Mouse (Mus musculus): Measurements from ENCODE around the gene Zfp488.

Zfp488 gene

GRCm38 (mm10) chr14:33978604-33979059, at the start of gene Zfp488:
Gene Zfp488 (minus strand): TSS chr14:33978764.
- CTCF ChIA-PET: no interaction called here

GRCm38 (mm10) chr14:34026710-34027109, 48.1 kb upstream of the Zfp488 start:
- CTCF ChIA-PET: no interaction called here

- CTCF ChIA-PET: no interaction called here
Observed at GRCm38 (mm10) chr14:34016938-34017337, 38.4 kb upstream of the Zfp488 start.

- CTCF ChIA-PET: no interaction called here
Observed at GRCm38 (mm10) chr14:34016381-34016780, 37.8 kb upstream of the Zfp488 start, which contains the start of gene Gm5460. Gene Gm5460 (plus strand): TSS chr14:34016758.

GRCm38 (mm10) chr14:34015063-34015462, 36.5 kb upstream of the Zfp488 start, which contains the start of gene Gm30083:
Gene Gm30083 (minus strand): TSS chr14:34015182.
- CTCF ChIA-PET: no interaction called here

- CTCF ChIA-PET: no interaction called here
Observed at GRCm38 (mm10) chr14:34002358-34002757, 23.8 kb upstream of the Zfp488 start.

GRCm38 (mm10) chr14:34001445-34001844, 22.9 kb upstream of the Zfp488 start:
- CTCF ChIA-PET: no interaction called here

GRCm38 (mm10) chr14:34000076-34000475, 21.5 kb upstream of the Zfp488 start:
- CTCF ChIA-PET: no interaction called here

- CTCF ChIA-PET: no interaction called here
Observed at GRCm38 (mm10) chr14:33997427-33997826, 18.9 kb upstream of the Zfp488 start.

- CTCF ChIA-PET: no interaction called here
Observed at GRCm38 (mm10) chr14:33993521-33994289, 15.1 kb upstream of the Zfp488 start.

- CTCF ChIA-PET: no interaction called here
Observed at GRCm38 (mm10) chr14:33993051-33993450, 14.5 kb upstream of the Zfp488 start.

GRCm38 (mm10) chr14:33991971-33992370, 13.4 kb upstream of the Zfp488 start:
- CTCF ChIA-PET: no interaction called here

- CTCF ChIA-PET: no interaction called here
Observed at GRCm38 (mm10) chr14:33989201-33989600, 10.6 kb upstream of the Zfp488 start.

GRCm38 (mm10) chr14:33977748-33978147, 816 bp downstream of the Zfp488 start:
- CTCF ChIA-PET: no interaction called here

GRCm38 (mm10) chr14:33974752-33975151, 3.8 kb downstream of the Zfp488 start:
- CTCF ChIA-PET: no interaction called here

- CTCF ChIA-PET: no interaction called here
Observed at GRCm38 (mm10) chr14:33972679-33973078, 5.9 kb downstream of the Zfp488 start.

GRCm38 (mm10) chr14:33965675-33966074, 12.9 kb downstream of the Zfp488 start:
- CTCF ChIA-PET: no interaction called here

- CTCF ChIA-PET: no interaction called here
Observed at GRCm38 (mm10) chr14:33959341-33959740, 19.2 kb downstream of the Zfp488 start.

- CTCF ChIA-PET: no interaction called here
Observed at GRCm38 (mm10) chr14:33958841-33959240, 19.7 kb downstream of the Zfp488 start.

- CTCF ChIA-PET: no interaction called here
Observed at GRCm38 (mm10) chr14:33958186-33958585, 20.4 kb downstream of the Zfp488 start.

- CTCF ChIA-PET: no interaction called here
Observed at GRCm38 (mm10) chr14:33956055-33956454, 22.5 kb downstream of the Zfp488 start.

GRCm38 (mm10) chr14:33953761-33954160, 24.8 kb downstream of the Zfp488 start, which contains the start of gene Rbp3:
Gene Rbp3 (plus strand): TSS chr14:33954003.
- CTCF ChIA-PET: no interaction called here

- CTCF ChIA-PET: no interaction called here
Observed at GRCm38 (mm10) chr14:33952233-33952981, 26.2 kb downstream of the Zfp488 start.
